21 mouse cellular contexts compared by ENCODE assay signal in genomic region chr3:36079886-36080285, GRCm38 (mm10). TPM values are rescaled to one million over a fixed set of nuclear protein-coding genes. Genes with fewer than 3 reads are reported as not detected.
"Had no signal": no experiment of that assay in that cellular context is flagged by ENCODE, and none has a peak within 500 bp of the region (broad histone marks: within the 10 kb centered on the region; RNA-seq: fewer than 3 reads in every experiment).

No protein-coding gene starts in this region.

- DNase-seq: layer of hippocampus, adult 9-11 months; layer of hippocampus, postnatal 36 days; lung, adult 18-20 months; retina, postnatal 1 day; right cerebral cortex, postnatal 4 days; spleen, adult 18-20 months; thymus, adult 18-20 months; thymus, postnatal 14 days had no signal

- H3K27ac ChIP-seq: limb, embryonic 15.5 days; liver, embryonic 14.5 days; midbrain, embryonic 12.5 days; neural tube, embryonic 13.5 days had no signal

- H3K9ac ChIP-seq: limb, embryonic 15.5 days; liver, embryonic 14.5 days; midbrain, embryonic 12.5 days; neural tube, embryonic 13.5 days had no signal

- H3K4me1 ChIP-seq: limb, embryonic 15.5 days; midbrain, embryonic 12.5 days; neural tube, embryonic 13.5 days had no signal

- H3K4me3 ChIP-seq: limb, embryonic 15.5 days; midbrain, embryonic 12.5 days; neural tube, embryonic 13.5 days had no signal

- H3K27me3 ChIP-seq: limb, embryonic 15.5 days; midbrain, embryonic 12.5 days; neural tube, embryonic 13.5 days had no signal

- H3K4me2 ChIP-seq: limb, embryonic 15.5 days; midbrain, embryonic 12.5 days; neural tube, embryonic 13.5 days had no signal

- ATAC-seq: intestine, postnatal 0 days; midbrain, embryonic 16.5 days had no signal

- H3K9me3 ChIP-seq: limb, embryonic 15.5 days; midbrain, embryonic 12.5 days; neural tube, embryonic 13.5 days had no signal

RNA-seq across cellular contexts. Expression of gene Ccdc144b, which starts 26.5 kb away (rescaled TPM):
- total RNA-seq: layer of hippocampus, adult 18-20 months; layer of hippocampus, postnatal 36 days; left cerebral cortex, adult 8-10 months; left cerebral cortex, postnatal 25 days; megakaryocyte-erythroid progenitor cell, adult 5-6 weeks had no signal
- polyA plus RNA-seq: intestine, postnatal 0 days; limb, embryonic 11.5 days; limb, embryonic 15.5 days; liver, embryonic 14.5 days; lung, embryonic 16.5 days; midbrain, embryonic 12.5 days; midbrain, embryonic 16.5 days; neural tube, embryonic 13.5 days; stomach, embryonic 14.5 days had no signal
